Mouse (Mus musculus): ENCODE results near the gene Pcnx3. TPM values are rescaled to one million over a fixed set of nuclear protein-coding genes. Genes with fewer than 3 reads are reported as not detected.
A peak's percentile ranks its signal among the peaks of the same experiment; 100 is the strongest.

Pcnx3 gene
- polyA plus RNA-seq, 1 experiment from 2014 or later, result 38.3 TPM

DNA sequence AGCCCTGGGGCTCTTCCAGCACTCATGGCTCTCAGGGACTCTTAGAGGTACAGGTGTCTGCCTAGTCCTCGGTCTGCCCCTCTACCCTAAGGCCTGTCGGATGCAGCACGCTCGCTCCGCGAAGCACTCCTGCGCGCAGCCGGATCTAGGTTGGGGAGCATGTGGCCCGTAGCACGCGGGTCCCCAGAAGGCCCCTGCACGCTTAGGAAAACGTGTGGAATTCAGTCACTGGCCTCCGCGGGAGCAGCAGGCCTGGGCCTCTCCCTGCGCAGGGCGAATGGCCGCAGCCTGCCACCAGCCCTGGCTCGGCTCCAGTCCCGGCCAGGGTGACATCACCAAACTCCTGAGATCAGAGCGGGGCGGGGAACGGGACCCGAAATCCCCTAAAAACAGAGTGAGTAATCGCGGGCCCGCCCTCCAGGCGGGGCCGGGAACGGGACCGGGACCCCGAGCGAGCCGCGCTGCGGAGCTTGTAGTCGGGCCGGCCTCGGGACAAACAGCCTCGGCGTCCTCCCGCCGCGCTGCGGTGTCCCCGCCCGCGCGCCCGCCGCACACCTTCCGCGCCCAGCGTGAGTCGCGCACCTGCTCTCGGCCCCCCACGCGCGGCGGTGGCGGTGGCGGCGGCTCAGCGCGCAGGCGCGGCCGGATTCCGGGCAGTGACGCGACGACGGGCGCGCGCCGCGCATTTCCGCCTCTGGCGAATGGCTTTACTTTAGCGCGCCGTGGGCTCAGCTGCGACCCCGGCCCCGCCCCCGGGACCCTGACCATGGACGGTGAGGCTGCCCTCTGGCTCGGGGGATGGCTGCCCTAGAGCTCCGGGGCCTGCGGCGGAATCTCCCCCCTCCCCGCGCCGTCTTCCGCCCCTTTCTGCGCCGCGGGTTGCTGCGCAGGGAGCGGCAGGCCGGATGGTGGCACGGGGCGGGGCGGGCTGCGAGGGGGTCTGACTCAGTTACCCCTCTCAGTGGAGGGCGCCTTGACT, 51.4 kb downstream of the Pcnx3 start, which contains the start of gene Rela:
Rela (plus strand) TSS at position 415 of the 979 bp plus-strand sequence.
- H3K27ac ChIP-seq, result peak within 1 kb of the TSS; percentile 91
- H3K4me3 ChIP-seq (replicated peaks), result peak within 1 kb of the TSS; percentile 86
- ATAC-seq (ENCODE audit: insufficient number of reproducible peaks, insufficient read depth, low FRiP score, low TSS enrichment, low read depth), result peak; percentile 78
- H3K4me2 ChIP-seq, result peak within 1 kb of the TSS; percentile 93
- H3K9me3 ChIP-seq, result no peaks in the 10 kb centered on the region
- H3K9ac ChIP-seq (replicated peaks), result peak within 1 kb of the TSS; percentile 88
- WGBS, result under 1% methylated on average over 109 of the region's 109 CpGs
- peaks cover 20% of the 10 kb centered on the region for H3K4me1 ChIP-seq (replicated peaks)
- H3K36me3 ChIP-seq, result peaks cover 40% of the 10 kb centered on the region
- H3K27me3 ChIP-seq, result no peaks in the 10 kb centered on the region

GRCm38 (mm10) chr19:5636571-5637041, 52.1 kb downstream of the Pcnx3 start:
- WGBS, result 44% methylated on average over 12 of the region's 12 CpGs
- H3K4me3 ChIP-seq (replicated peaks), result peak overlapping the region; percentile 86
- H3K9ac ChIP-seq (replicated peaks), result peak overlapping the region; percentile 88
- H3K9me3 ChIP-seq, result no peaks in the 10 kb centered on the region
- H3K36me3 ChIP-seq, result peaks cover 33% of the 10 kb centered on the region
- peaks cover 20% of the 10 kb centered on the region for H3K4me1 ChIP-seq (replicated peaks)
- no peaks in the 10 kb centered on the region for H3K27me3 ChIP-seq
- ATAC-seq (ENCODE audit: insufficient number of reproducible peaks, insufficient read depth, low FRiP score, low TSS enrichment, low read depth), result no peak
- peak overlapping the region; percentile 91 for H3K27ac ChIP-seq
- peak overlapping the region; percentile 93 for H3K4me2 ChIP-seq

GRCm38 (mm10) chr19:5636036-5636570, 52.6 kb downstream of the Pcnx3 start:
- no peak for ATAC-seq (ENCODE audit: insufficient number of reproducible peaks, insufficient read depth, low FRiP score, low TSS enrichment, low read depth)
- H3K4me3 ChIP-seq (replicated peaks), result no peak overlapping the region
- no peak overlapping the region for H3K4me2 ChIP-seq

GRCm38 (mm10) chr19:5632120-5632519, 56.6 kb downstream of the Pcnx3 start:
- Histone ChIP-seq H3K4me3 (replicated peaks) (no peak overlapping the region), H3K4me2 (no peak overlapping the region), H3K27ac (no peak overlapping the region), H3K4me1 (replicated peaks) (peaks cover 8% of the 10 kb centered on the region; the same call in 1 of the 2 replicates), H3K27me3 (no peaks in the 10 kb centered on the region), H3K9ac (replicated peaks) (no peak overlapping the region), H3K9me3 (no peaks in the 10 kb centered on the region), H3K36me3 (no peaks in the 10 kb centered on the region)
- WGBS, result 78% methylated on average over 9 of the region's 9 CpGs
- ATAC-seq (ENCODE audit: insufficient number of reproducible peaks, insufficient read depth, low FRiP score, low TSS enrichment, low read depth), result no peak

More at GRCm38 (mm10) chr19:5636036-5636570, 52.6 kb downstream of the Pcnx3 start:
- Histone ChIP-seq H3K27me3 (no peaks in the 10 kb centered on the region), H3K36me3 (peaks cover 28% of the 10 kb centered on the region), H3K4me1 (replicated peaks) (peaks cover 20% of the 10 kb centered on the region), H3K27ac (no peak overlapping the region), H3K9me3 (no peaks in the 10 kb centered on the region), H3K9ac (replicated peaks) (no peak overlapping the region)
- WGBS, result 82% methylated on average over 7 of the region's 7 CpGs

- H3K4me1 ChIP-seq (replicated peaks), result no peaks in the 10 kb centered on the region
- no peaks in the 10 kb centered on the region for H3K9me3 ChIP-seq
- H3K27me3 ChIP-seq, result no peaks in the 10 kb centered on the region
- H3K4me2 ChIP-seq, result no peak overlapping the region
- no peak overlapping the region for H3K4me3 ChIP-seq (replicated peaks)
- ATAC-seq (ENCODE audit: insufficient number of reproducible peaks, insufficient read depth, low FRiP score, low TSS enrichment, low read depth), result no peak
- H3K36me3 ChIP-seq, result no peaks in the 10 kb centered on the region
- H3K27ac ChIP-seq, result no peak overlapping the region
- H3K9ac ChIP-seq (replicated peaks), result no peak overlapping the region
Measured at GRCm38 (mm10) chr19:5629907-5630306, 58.8 kb downstream of the Pcnx3 start.

GRCm38 (mm10) chr19:5625311-5625710, 63.4 kb downstream of the Pcnx3 start:
- H3K9ac ChIP-seq (replicated peaks), result no peak overlapping the region
- H3K4me3 ChIP-seq (replicated peaks), result no peak overlapping the region
- H3K4me2 ChIP-seq, result no peak overlapping the region
- H3K27ac ChIP-seq, result no peak overlapping the region
- no peaks in the 10 kb centered on the region for H3K9me3 ChIP-seq
- no peaks in the 10 kb centered on the region for H3K36me3 ChIP-seq
- ATAC-seq (ENCODE audit: insufficient number of reproducible peaks, insufficient read depth, low FRiP score, low TSS enrichment, low read depth), result no peak
- no peaks in the 10 kb centered on the region for H3K4me1 ChIP-seq (replicated peaks)
- 79% methylated on average over 8 of the region's 8 CpGs for WGBS
- H3K27me3 ChIP-seq, result no peaks in the 10 kb centered on the region; the same call in 1 of the 2 replicates

DNA sequence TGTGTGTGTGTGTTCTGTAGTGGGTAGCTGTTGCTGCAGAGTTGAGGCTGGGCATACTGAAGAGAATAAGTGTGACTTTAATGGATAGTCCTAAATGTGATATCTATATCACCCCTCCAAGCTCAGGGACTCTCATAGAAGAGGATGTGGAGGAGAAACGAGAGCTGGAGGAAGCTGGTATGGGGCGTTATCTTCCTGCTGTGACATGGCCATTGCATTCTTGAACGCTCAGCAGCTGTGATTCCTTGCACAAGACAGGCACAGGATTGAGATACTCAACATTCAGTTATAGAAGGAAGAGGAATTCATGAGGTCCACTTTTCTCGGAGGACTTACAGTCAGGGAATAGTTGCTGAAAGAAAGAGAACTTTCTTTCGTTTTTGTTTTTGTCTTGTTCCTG, 66.8 kb downstream of the Pcnx3 start:
- H3K9me3 ChIP-seq, result no peaks in the 10 kb centered on the region
- ATAC-seq (ENCODE audit: insufficient number of reproducible peaks, insufficient read depth, low FRiP score, low TSS enrichment, low read depth), result no peak
- no peaks in the 10 kb centered on the region; the same call in 1 of the 2 replicates for H3K27me3 ChIP-seq
- H3K4me1 ChIP-seq (replicated peaks), result no peaks in the 10 kb centered on the region
- no peak overlapping the region for H3K9ac ChIP-seq (replicated peaks)
- H3K4me3 ChIP-seq (replicated peaks), result no peak overlapping the region
- no peak overlapping the region for H3K4me2 ChIP-seq
- H3K27ac ChIP-seq, result no peak overlapping the region
- 80% methylated on average over 5 of the region's 5 CpGs for WGBS
- no peaks in the 10 kb centered on the region for H3K36me3 ChIP-seq

- Histone ChIP-seq H3K27me3 (no peaks in the 10 kb centered on the region; the same call in 1 of the 2 replicates), H3K9ac (replicated peaks) (no peak overlapping the region), H3K27ac (no peak overlapping the region), H3K4me1 (replicated peaks) (no peaks in the 10 kb centered on the region), H3K4me3 (replicated peaks) (no peak overlapping the region), H3K4me2 (no peak overlapping the region), H3K36me3 (no peaks in the 10 kb centered on the region), H3K9me3 (no peaks in the 10 kb centered on the region)
- ATAC-seq (ENCODE audit: insufficient number of reproducible peaks, insufficient read depth, low FRiP score, low TSS enrichment, low read depth), result no peak
- 80% methylated on average over 4 of the region's 4 CpGs for WGBS
Measured at GRCm38 (mm10) chr19:5620007-5620406, 68.7 kb downstream of the Pcnx3 start.

- Histone ChIP-seq H3K4me3 (replicated peaks) (no peak overlapping the region), H3K27ac (no peak overlapping the region), H3K36me3 (no peaks in the 10 kb centered on the region), H3K4me1 (replicated peaks) (peaks cover 7% of the 10 kb centered on the region), H3K4me2 (no peak overlapping the region), H3K9ac (replicated peaks) (no peak overlapping the region), H3K9me3 (no peaks in the 10 kb centered on the region), H3K27me3 (no peaks in the 10 kb centered on the region)
- WGBS, result 64% methylated on average over 2 of the region's 2 CpGs
- no peak for ATAC-seq (ENCODE audit: insufficient number of reproducible peaks, insufficient read depth, low FRiP score, low TSS enrichment, low read depth)
Measured at GRCm38 (mm10) chr19:5614953-5615352, 73.8 kb downstream of the Pcnx3 start.

Measured in limb, embryonic 12.5 days (tissue).